Mouse (Mus musculus) leukemia stem cell, adult 10-12 weeks (primary cell): ENCODE results near the gene Ak1. TPM values are rescaled to one million over a fixed set of nuclear protein-coding genes. Genes with fewer than 3 reads are reported as not detected.

ENCODE experiments used
- polyA plus RNA-seq: library from polyadenylated mRNA; stranded (reverse); fragments of >175 nt; gene quantifications from 2 replicates; pipeline ENCODE4 v1.2.3, GENCODE M21; 2012; ENCODE audit warnings: low replicate concordance

Gene Ak1
- 1.6 and 2.2 TPM in 2 replicates for polyA plus RNA-seq

GRCm38 (mm10) chr2:32621517-32621859 is at the start of gene Ak1:
Gene Ak1 (plus strand): TSS chr2:32621758.

GRCm38 (mm10) chr2:32574497-32574896 is 47.1 kb upstream of the Ak1 start, which contains the start of gene Pip5kl1:
Gene Pip5kl1 (plus strand): TSS chr2:32574797.

GRCm38 (mm10) chr2:32575586-32576160 is 45.9 kb upstream of the Ak1 start, which contains the start of gene 9430097D07Rik:
Gene 9430097D07Rik (minus strand): TSS chr2:32575684.

GRCm38 (mm10) chr2:32586871-32587351 is 34.6 kb upstream of the Ak1 start, which contains the start of gene St6galnac4:
Gene St6galnac4 (plus strand): TSS chr2:32587095.

GRCm38 (mm10) chr2:32599409-32599808 is 22.1 kb upstream of the Ak1 start, which contains the start of gene St6galnac6:
Gene St6galnac6 (plus strand): TSS chr2:32599709.

GRCm38 (mm10) chr2:32646379-32647056 is 25.0 kb downstream of the Ak1 start, which contains the start of gene Eng:
Gene Eng (plus strand): TSS chr2:32646595.

Other genes starting within 250 kb of the Ak1 start
- gene 1110008P14Rik, start 239.8 kb upstream of the Ak1 start, polyA plus RNA-seq, result 140 and 176 TPM in 2 replicates
- gene Lcn2, start 233.5 kb upstream of the Ak1 start, polyA plus RNA-seq, result 9.3 and 10.4 TPM in 2 replicates
- 6.3 and 10.6 TPM in 2 replicates for gene Ptges2, start 225.9 kb upstream of the Ak1 start, polyA plus RNA-seq
- 6.0 and 8.3 TPM in 2 replicates for gene Naif1, start 171.3 kb upstream of the Ak1 start, polyA plus RNA-seq
- 15.3 and 20.4 TPM in 2 replicates for gene Slc25a25, start 170.3 kb upstream of the Ak1 start, polyA plus RNA-seq
- 23.3 and 36.8 TPM in 2 replicates for gene Fam102a, start 86.4 kb upstream of the Ak1 start, polyA plus RNA-seq
- gene Dpm2, start 50.9 kb upstream of the Ak1 start, polyA plus RNA-seq, result 5.0 and 7.4 TPM in 2 replicates
- 0.31 and 1.0 TPM in 2 replicates for gene Pip5kl1, start 47.0 kb upstream of the Ak1 start, polyA plus RNA-seq
- gene 9430097D07Rik, start 46.1 kb upstream of the Ak1 start, polyA plus RNA-seq, result not detected in 2 replicates
- 41.1 and 44.9 TPM in 2 replicates for gene St6galnac4, start 34.7 kb upstream of the Ak1 start, polyA plus RNA-seq
- gene St6galnac6, start 22.0 kb upstream of the Ak1 start, polyA plus RNA-seq, result 39.1 and 52.2 TPM in 2 replicates
- gene Eng, start 24.8 kb downstream of the Ak1 start, polyA plus RNA-seq, result 89.9 and 110 TPM in 2 replicates
- gene Fpgs, start 82.4 kb downstream of the Ak1 start, polyA plus RNA-seq, result 258 and 389 TPM in 2 replicates
- 38.8 and 118 TPM in 2 replicates for gene Cdk9, start 91.3 kb downstream of the Ak1 start, polyA plus RNA-seq
- 29.1 and 30.6 TPM in 2 replicates for gene Sh2d3c, start 99.3 kb downstream of the Ak1 start, polyA plus RNA-seq
- not detected in 2 replicates for gene 6330409D20Rik, start 119.3 kb downstream of the Ak1 start, polyA plus RNA-seq
- 43.2 and 120 TPM in 2 replicates for gene Tor2a, start 135.5 kb downstream of the Ak1 start, polyA plus RNA-seq
- gene Ttc16, start 153.9 kb downstream of the Ak1 start, polyA plus RNA-seq, result 0.10 and 0.16 TPM in 2 replicates
- 6.5 and 19.0 TPM in 2 replicates for gene Ptrh1, start 154.0 kb downstream of the Ak1 start, polyA plus RNA-seq
- gene Cfap157, start 162.7 kb downstream of the Ak1 start, polyA plus RNA-seq, result not detected in 2 replicates
- 3.1 and 6.5 TPM in 2 replicates for gene Stxbp1, start 225.5 kb downstream of the Ak1 start, polyA plus RNA-seq